Mouse (Mus musculus) lung, embryonic 14.5 days (tissue): ENCODE results near the gene Ttll3. TPM values are rescaled to one million over a fixed set of nuclear protein-coding genes. Genes with fewer than 3 reads are reported as not detected.

Experiments
- ATAC-seq: fragments of 200-750 bp; cut with Nextera tagmentation; 2 replicates; pipeline ENCODE4 v1.8.0; 2017; ENCODE audit warnings: mild to moderate bottlenecking, moderate TSS enrichment, moderate library complexity; ENCODE audit not compliant: insufficient read depth
- DNase-seq: peaks from one replicate; pipeline ENCODE4 v3.0.0-alpha.2; 2015
- H3K27ac ChIP-seq: fragments of 300-500 bp; sonication (generic); 2 replicates; pipeline ENCODE4 v1.5.1; 2014; ENCODE audit warnings: low read depth, mild to moderate bottlenecking, moderate library complexity
- H3K27me3 ChIP-seq: fragments of 300-500 bp; sonication (generic); 2 replicates; pipeline ENCODE4 v1.6.1; 2014; ENCODE audit warnings: low read length, control low read depth; ENCODE audit not compliant: insufficient read depth
- H3K36me3 ChIP-seq: fragments of 300-500 bp; sonication (generic); 2 replicates; pipeline ENCODE4 v1.6.1; 2014; ENCODE audit warnings: control low read depth; ENCODE audit not compliant: insufficient read depth
- H3K4me1 ChIP-seq: fragments of 300-500 bp; sonication (generic); 2 replicates; pipeline ENCODE4 v1.6.1; 2014; ENCODE audit warnings: antibody characterized with exemption, control low read depth; ENCODE audit not compliant: insufficient read depth
- H3K4me2 ChIP-seq: fragments of 300-500 bp; sonication (generic); 2 replicates; pipeline ENCODE4 v1.6.1; 2014; ENCODE audit warnings: mild to moderate bottlenecking
- H3K4me3 ChIP-seq: fragments of 300-500 bp; sonication (generic); 2 replicates; pipeline ENCODE4 v1.5.1; 2014; ENCODE audit warnings: low read depth, low read length
- H3K9ac ChIP-seq: fragments of 300-500 bp; sonication (generic); 2 replicates; pipeline ENCODE4 v1.6.1; 2014
- H3K9me3 ChIP-seq: fragments of 300-500 bp; sonication (generic); 2 replicates; pipeline ENCODE4 v1.6.1; 2016; ENCODE audit warnings: low read depth, low read length, control low read depth
- CTCF ChIP-seq: IDR thresholded peaks from 2 replicates; pipeline ENCODE4 v1.5.1; 2016; ENCODE audit warnings: antibody characterized with exemption, low read depth
- WGBS: fragments of 180-500 bp; shearing (Covaris S2); extraction: QIAGEN DNeasy Blood & Tissue Kit; methylation state at CpG from one replicate; pipeline ENCODE4 v1.1.7; 2014; 5-methylcytosine and 5-hydroxymethylcytosine counted together
- polyA plus RNA-seq: library from polyadenylated mRNA; unstranded; fragments of >200 nt; fragmentation: Nextera tagmentation; extraction: Ambion mirVana; gene quantifications from 2 replicates; pipeline ENCODE4 v1.2.1, GENCODE M21; 2014

The Ttll3 gene
- polyA plus RNA-seq, 1 experiment from 2014 or later = 2.5 TPM

DNA sequence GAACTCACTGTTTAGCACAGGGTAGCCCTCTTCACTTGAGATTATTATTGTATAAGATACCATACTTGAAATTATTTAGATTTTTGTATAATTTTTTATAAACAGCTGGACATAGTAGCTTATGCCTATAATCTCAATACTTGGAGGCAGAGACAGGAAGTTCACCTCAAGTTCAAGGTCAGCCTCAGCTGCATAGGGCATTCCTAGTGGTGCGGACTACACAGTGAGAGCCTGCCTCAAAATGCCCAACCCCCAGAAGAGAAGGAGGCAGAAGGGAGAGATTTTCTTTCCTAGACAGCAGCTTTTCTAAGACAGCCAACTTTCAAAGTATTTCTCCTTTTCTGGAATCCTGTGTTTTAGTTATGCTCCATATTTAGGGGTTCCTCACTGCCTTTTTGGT is 37.9 kb upstream of the Ttll3 start:
- 72% methylated on average over 1 of the region's 1 CpGs for WGBS
- DNase-seq (no peak), ATAC-seq (no peak)
- TF ChIP-seq CTCF = no peak
- no peak overlapping the region for H3K27ac ChIP-seq
- no peaks in the 10 kb centered on the region for H3K9me3 ChIP-seq
- H3K27me3 ChIP-seq = no peaks in the 10 kb centered on the region
- no peak overlapping the region for H3K9ac ChIP-seq
- H3K4me1 ChIP-seq = no peaks in the 10 kb centered on the region
- H3K4me2 ChIP-seq = no peak overlapping the region
- no peaks in the 10 kb centered on the region for H3K36me3 ChIP-seq
- H3K4me3 ChIP-seq = no peak overlapping the region

DNA sequence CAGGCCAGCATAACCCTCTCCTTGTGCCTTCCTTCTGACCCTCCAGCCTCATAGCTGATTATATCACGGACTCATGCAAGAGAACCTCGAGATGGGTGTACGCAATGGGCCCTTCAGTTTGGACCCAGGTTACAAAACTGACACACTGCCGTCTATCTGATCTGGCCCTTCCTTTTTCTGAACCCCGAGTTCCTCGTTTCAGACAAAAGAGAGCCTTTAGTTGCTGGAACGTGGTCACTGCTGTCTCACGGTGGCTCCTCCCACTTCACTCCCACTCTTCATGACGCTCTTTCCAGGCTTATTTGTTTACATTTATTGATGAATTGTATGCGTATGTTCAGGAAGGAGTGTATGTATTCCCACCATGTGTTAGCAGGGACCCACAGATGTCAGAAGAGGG is 37.4 kb upstream of the Ttll3 start:
- H3K4me2 ChIP-seq = no peak overlapping the region
- ATAC-seq (peak; percentile 63), DNase-seq (peak; percentile 51)
- H3K4me1 ChIP-seq = no peaks in the 10 kb centered on the region
- H3K9ac ChIP-seq = no peak overlapping the region
- H3K36me3 ChIP-seq = no peaks in the 10 kb centered on the region
- no peak for TF ChIP-seq CTCF
- no peaks in the 10 kb centered on the region for H3K9me3 ChIP-seq
- WGBS = 41% methylated on average over 10 of the region's 10 CpGs
- H3K27ac ChIP-seq = no peak overlapping the region
- no peak overlapping the region for H3K4me3 ChIP-seq
- no peaks in the 10 kb centered on the region for H3K27me3 ChIP-seq

DNA sequence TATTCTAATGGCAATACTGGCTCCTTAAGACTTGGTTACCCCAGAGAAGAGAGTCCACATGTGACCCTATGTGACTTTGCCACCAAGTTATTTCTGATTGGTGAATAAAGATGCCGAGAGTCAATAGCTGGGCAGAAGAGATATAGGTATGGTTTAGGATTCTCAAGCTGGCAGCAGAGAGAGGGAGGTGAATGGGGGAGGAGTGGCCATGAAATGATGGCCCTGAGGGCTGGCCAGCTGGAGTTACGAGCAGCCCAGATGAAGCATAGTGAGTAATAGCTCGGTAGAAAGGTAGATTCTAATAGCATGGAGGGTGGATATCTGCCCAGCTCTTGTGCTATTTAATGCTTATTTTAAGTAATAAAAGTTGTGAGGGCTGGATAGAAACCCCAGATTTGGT is 36.2 kb upstream of the Ttll3 start:
- DNase-seq (no peak), ATAC-seq (no peak)
- Histone ChIP-seq H3K4me2 (no peak overlapping the region), H3K36me3 (no peaks in the 10 kb centered on the region), H3K4me1 (no peaks in the 10 kb centered on the region), H3K9ac (no peak overlapping the region), H3K9me3 (no peaks in the 10 kb centered on the region), H3K27ac (no peak overlapping the region), H3K27me3 (no peaks in the 10 kb centered on the region), H3K4me3 (no peak overlapping the region)
- no peak for TF ChIP-seq CTCF
- 77% methylated on average over 3 of the region's 3 CpGs for WGBS

GRCm38 (mm10) chr6:113353696-113354095 is 35.4 kb upstream of the Ttll3 start:
- no peak overlapping the region for H3K9ac ChIP-seq
- H3K27ac ChIP-seq = no peak overlapping the region
- no peaks in the 10 kb centered on the region for H3K36me3 ChIP-seq
- TF ChIP-seq CTCF = no peak
- H3K4me1 ChIP-seq = no peaks in the 10 kb centered on the region
- no peaks in the 10 kb centered on the region for H3K27me3 ChIP-seq
- no peak for ATAC-seq
- H3K4me3 ChIP-seq = no peak overlapping the region
- WGBS = 61% methylated on average over 3 of the region's 3 CpGs
- H3K4me2 ChIP-seq = no peak overlapping the region
- DNase-seq = no peak
- H3K9me3 ChIP-seq = no peaks in the 10 kb centered on the region

GRCm38 (mm10) chr6:113361476-113361875 is 27.6 kb upstream of the Ttll3 start:
- no peak for DNase-seq
- ATAC-seq = no peak
- Histone ChIP-seq H3K27ac (no peak overlapping the region), H3K9me3 (no peaks in the 10 kb centered on the region), H3K9ac (no peak overlapping the region), H3K27me3 (no peaks in the 10 kb centered on the region), H3K4me1 (no peaks in the 10 kb centered on the region), H3K4me3 (no peak overlapping the region), H3K4me2 (no peak overlapping the region), H3K36me3 (peaks cover 2% of the 10 kb centered on the region; the same call in 1 of the 2 replicates)
- 66% methylated on average over 4 of the region's 4 CpGs for WGBS
- peak; percentile 7; the same call in 1 of the 2 replicates for TF ChIP-seq CTCF

DNA sequence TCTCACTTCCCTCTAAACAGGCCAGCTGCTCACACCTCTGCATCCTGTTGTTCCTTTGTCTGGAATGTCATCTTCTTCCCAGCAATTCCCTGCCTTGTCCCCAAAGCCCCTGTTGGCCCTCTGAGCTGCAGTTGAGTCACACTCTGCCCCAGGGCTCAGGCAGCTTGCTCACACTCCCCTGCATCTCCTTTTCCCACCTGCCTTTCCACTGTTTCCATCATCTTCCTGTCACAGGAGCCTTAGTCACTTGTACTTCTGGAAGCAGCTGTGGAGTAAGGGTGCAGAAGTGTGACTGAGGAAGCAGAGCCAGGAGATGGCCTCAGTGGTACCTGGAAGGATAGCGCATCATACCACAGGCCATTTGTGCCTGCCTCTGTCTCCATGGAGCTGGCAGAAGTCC is 26.8 kb upstream of the Ttll3 start:
- H3K4me1 ChIP-seq = no peaks in the 10 kb centered on the region
- DNase-seq (no peak), ATAC-seq (no peak)
- no peak overlapping the region for H3K4me3 ChIP-seq
- no peaks in the 10 kb centered on the region for H3K27me3 ChIP-seq
- no peaks in the 10 kb centered on the region for H3K9me3 ChIP-seq
- H3K36me3 ChIP-seq = peaks cover 9% of the 10 kb centered on the region; the same call in 1 of the 2 replicates
- no peak for TF ChIP-seq CTCF
- WGBS = 96% methylated on average over 1 of the region's 1 CpGs
- no peak overlapping the region for H3K27ac ChIP-seq
- no peak overlapping the region for H3K9ac ChIP-seq
- no peak overlapping the region for H3K4me2 ChIP-seq

GRCm38 (mm10) chr6:113364518-113365135 is 24.4 kb upstream of the Ttll3 start:
- H3K9me3 ChIP-seq = no peaks in the 10 kb centered on the region
- DNase-seq (no peak), ATAC-seq (no peak)
- peaks cover 27% of the 10 kb centered on the region for H3K36me3 ChIP-seq
- TF ChIP-seq CTCF = no peak
- no peak overlapping the region for H3K27ac ChIP-seq
- H3K4me2 ChIP-seq = no peak overlapping the region
- no peak overlapping the region for H3K9ac ChIP-seq
- H3K4me3 ChIP-seq = no peak overlapping the region
- H3K27me3 ChIP-seq = no peaks in the 10 kb centered on the region
- 65% methylated on average over 8 of the region's 8 CpGs for WGBS
- H3K4me1 ChIP-seq = no peaks in the 10 kb centered on the region
